Mouse (Mus musculus): ENCODE measurements at regions not wholly inside any gene's neighbourhood (a gene's known extent, or its start where the extent isn't known, plus 50 kb on each side); places are given as distances from the start of the nearest gene placed in this dataset.

- TF ChIP-seq CTCF (IDR thresholded peaks at IDR 0.05; ENCODE audit: low read depth) (no peak), EP300 (optimal IDR thresholded peaks at IDR 0.05) (no peak)
Measured at GRCm38 (mm10) chr8:26429751-26430327, 310.5 kb downstream of the Gm45692 start.
